Mouse (Mus musculus) ES-E14 (cell line): Measurements from ENCODE around the gene Hist2h2be.
"Not testable (repeated sequence)": the region's sequence is repeated elsewhere in the genome, so short reads cannot be mapped to it uniquely, and the experiment has no call there.

Experiments used
- CHD2 ChIP-seq: IDR thresholded peaks from 2 replicates; pipeline ENCODE4 v1.6.1; 2014; ENCODE audit warnings: mild to moderate bottlenecking, low read depth, low read length, inconsistent platforms
- MAFK ChIP-seq: IDR thresholded peaks from 2 replicates; pipeline ENCODE4 v1.6.1; 2014; ENCODE audit warnings: mild to moderate bottlenecking, low read depth, low read length, inconsistent platforms; ENCODE audit not compliant: insufficient read depth

- not testable (repeated sequence) for TF ChIP-seq MAFK, CHD2
Observed at GRCm38 (mm10) chr3:96245003-96245886, 24.3 kb downstream of the Hist2h2be start, which contains the start of gene Hist2h2aa1.
